Mouse (Mus musculus) CD4-positive, CD25-positive, alpha-beta regulatory T cell, adult 9 weeks (primary cell): ENCODE data around the gene Ophn1. TPM values are rescaled to one million over a fixed set of nuclear protein-coding genes. Genes with fewer than 3 reads are reported as not detected.

Source experiments
- polyA plus RNA-seq: library from polyadenylated mRNA; unstranded; fragments of 100-300 nt; shearing (Covaris generic); gene quantifications from one replicate; pipeline ENCODE4 v1.2.1, GENCODE M21; 2017

The Ophn1 gene
- polyA plus RNA-seq: not detected

GRCm38 (mm10) chrX:98890406-98891116, at the start of gene Ophn1:
Ophn1 (minus strand) TSS chrX:98891025.

DNA sequence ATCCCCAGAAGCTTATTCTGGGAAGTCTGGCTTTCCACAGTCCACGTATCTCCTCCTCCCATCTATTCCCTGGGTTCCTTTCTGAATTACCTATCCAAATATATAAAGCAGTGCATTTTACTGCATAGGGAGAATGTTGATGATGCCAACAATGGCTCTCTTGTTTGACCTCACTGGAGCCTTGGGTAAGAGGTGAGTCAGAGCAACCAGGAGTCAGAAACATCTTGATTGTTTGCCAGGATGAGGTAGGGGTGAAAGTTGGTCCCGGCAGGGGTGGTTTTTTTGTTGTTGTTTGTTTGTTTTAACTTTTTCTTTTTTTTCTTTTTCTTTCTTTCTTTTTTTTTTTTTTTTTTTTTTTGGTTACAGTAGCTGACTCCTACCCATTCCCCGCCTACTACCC, 45.3 kb upstream of the Ophn1 start, which contains the start of gene Yipf6:
Gene Yipf6 (plus strand): TSS at position 216 of the 400 bp plus-strand sequence.

Other genes starting within 250 kb of the Ophn1 start
- 29.4 TPM for gene Yipf6, start 45.3 kb upstream of the Ophn1 start, polyA plus RNA-seq
- 0.30 TPM for gene Stard8, start 112.2 kb upstream of the Ophn1 start, polyA plus RNA-seq
- gene Efnb1, start 245.1 kb upstream of the Ophn1 start, polyA plus RNA-seq: 0.79 TPM